Mouse (Mus musculus): ENCODE data around the gene Plscr2. TPM values are rescaled to one million over a fixed set of nuclear protein-coding genes. Genes with fewer than 3 reads are reported as not detected.

Gene Plscr2
- total RNA-seq (2021), result 16.3 and 16.5 TPM in 2 replicates
- long read RNA-seq, transcript Plscr2-205 (8 exons, 1,900 nt), result minor isoform, 9 of 30 reads
- long read RNA-seq, transcript Plscr2-201 (8 exons, 1,874 nt), result major isoform, 15 of 30 reads
- long read RNA-seq, partial matches to known transcripts, result 2 of 30 reads
- long read RNA-seq, other reads (novel, unspliced or antisense), result 4 of 30 reads

- DNase-seq, result no peak
Measured at GRCm38 (mm10) chr9:92275486-92276207, at the start of gene Plscr2. Gene Plscr2 (plus strand): TSS chr9:92275602.

DNA sequence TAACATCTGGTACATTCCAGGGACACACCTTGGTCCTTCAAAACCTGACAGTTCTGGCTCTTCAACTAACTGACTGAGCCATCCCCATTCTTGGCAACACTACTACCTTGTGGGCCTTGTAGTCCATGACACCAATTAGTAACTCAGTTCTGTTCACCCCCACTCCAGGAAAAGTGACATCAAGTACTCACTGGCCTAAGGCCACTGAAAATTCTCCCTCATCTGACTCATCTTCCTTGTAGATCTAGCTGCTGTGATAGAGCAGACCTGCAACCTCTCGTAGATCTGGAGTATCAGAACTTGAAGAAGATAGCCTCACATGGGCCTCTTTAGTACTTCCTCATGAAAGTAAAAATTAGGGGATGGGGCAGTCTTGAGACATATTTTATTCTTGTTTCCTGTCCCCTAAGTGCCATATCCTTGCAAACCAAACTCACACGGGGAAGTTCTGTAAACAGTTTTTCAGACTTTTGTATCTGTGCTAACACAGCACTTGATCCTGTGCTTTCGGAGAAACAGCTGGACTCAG lies 49.2 kb upstream of the Plscr2 start:
- no peak for DNase-seq

- no peak for DNase-seq
Measured at GRCm38 (mm10) chr9:92226795-92227194, 48.6 kb upstream of the Plscr2 start.

DNA sequence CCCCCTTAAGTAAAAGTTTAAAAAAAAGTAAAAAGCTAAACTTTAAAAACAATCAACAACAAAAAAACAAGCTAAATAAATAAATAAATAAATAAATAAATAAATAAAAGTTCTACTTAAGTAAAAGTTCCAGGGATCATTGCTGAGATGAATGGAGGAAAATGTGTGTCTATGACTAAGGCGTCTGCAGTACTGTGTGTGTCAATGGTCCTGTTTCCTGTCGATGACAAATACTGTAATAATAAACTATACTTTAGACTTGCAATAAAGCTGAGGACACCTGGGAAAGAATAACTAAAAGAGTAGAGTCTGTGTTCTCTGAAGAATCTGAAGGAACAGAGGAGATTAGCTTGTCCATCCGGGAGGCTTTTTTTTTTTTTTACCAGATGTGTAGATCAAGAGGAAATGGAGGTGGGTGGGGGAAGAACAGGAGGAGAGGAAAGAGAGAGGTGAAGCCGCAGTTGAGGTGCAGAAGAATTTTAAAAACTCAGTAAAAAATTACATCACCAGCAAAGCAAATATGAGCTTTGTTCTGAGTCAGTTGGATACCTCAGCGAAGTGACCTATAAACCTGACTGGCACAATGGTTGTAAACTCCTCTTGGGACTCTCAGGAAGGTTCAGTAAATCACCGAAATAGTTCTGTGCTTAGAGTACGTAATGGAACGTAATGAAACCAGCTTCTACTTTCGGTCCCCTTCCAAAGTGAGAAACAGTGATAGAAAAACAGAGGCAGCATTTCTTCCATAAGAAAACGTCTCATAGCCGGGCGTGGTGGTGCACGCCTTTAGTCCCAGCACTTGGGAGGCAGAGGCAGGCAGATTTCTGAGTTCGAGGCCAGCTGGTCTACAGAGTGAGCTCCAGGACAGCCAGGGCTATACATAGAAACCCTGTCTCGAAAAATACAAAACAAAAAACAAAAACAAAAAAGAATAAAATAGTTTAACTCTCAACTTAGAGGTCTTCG lies 46.3 kb upstream of the Plscr2 start:
- no peak for DNase-seq

GRCm38 (mm10) chr9:92229833-92230205 lies 45.6 kb upstream of the Plscr2 start:
- no peak for DNase-seq

DNA sequence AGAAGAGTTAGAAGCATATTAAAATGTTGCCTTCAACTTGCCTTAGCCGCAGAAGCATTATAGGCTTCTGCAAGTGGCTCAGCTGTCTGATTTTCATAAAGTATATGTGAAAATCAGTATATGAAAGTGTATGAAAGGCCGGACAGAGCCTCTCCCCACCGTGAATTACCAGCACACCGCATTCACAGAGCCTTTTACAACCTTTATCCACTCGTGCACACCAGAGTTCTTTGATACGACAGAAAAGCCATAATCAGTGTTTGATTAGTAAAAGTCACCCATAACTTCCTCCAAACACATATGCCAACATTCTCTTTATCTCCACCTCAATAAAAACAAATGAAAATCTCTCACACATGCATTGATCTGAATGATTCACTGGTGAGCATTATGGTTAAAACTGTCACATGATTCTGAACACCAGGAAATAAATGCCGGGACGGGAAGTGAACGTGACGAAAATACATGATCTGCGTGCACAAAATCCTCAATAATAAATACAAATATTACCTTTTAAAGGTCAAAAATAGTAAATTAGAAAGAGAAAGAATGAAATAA lies 40.4 kb upstream of the Plscr2 start:
- no peak for DNase-seq

- no peak for DNase-seq
Measured at GRCm38 (mm10) chr9:92248773-92249446, 26.5 kb upstream of the Plscr2 start.

DNA sequence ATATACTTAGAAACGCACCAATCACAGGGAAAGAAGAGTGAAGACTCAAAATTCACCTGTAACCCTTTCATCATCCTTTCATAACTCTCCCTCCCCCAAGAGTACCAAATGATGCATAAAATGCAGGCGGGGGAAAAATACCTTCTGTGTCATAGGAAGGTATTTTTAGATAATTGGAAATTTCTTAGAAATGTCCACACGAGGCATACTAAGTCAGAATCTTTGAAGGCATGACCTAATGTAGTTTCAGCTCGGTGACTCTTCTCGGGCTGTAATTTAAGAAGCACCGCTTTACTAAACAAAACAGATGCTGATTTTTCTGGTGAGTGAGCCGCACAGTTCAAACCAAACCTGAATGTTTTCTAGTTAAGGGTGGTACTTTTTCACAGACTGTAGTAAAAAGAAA lies 26.0 kb upstream of the Plscr2 start, which contains the start of gene Plscr1:
Gene Plscr1 (plus strand): TSS at position 304 of the 406 bp plus-strand sequence.
- DNase-seq, result no peak

DNA sequence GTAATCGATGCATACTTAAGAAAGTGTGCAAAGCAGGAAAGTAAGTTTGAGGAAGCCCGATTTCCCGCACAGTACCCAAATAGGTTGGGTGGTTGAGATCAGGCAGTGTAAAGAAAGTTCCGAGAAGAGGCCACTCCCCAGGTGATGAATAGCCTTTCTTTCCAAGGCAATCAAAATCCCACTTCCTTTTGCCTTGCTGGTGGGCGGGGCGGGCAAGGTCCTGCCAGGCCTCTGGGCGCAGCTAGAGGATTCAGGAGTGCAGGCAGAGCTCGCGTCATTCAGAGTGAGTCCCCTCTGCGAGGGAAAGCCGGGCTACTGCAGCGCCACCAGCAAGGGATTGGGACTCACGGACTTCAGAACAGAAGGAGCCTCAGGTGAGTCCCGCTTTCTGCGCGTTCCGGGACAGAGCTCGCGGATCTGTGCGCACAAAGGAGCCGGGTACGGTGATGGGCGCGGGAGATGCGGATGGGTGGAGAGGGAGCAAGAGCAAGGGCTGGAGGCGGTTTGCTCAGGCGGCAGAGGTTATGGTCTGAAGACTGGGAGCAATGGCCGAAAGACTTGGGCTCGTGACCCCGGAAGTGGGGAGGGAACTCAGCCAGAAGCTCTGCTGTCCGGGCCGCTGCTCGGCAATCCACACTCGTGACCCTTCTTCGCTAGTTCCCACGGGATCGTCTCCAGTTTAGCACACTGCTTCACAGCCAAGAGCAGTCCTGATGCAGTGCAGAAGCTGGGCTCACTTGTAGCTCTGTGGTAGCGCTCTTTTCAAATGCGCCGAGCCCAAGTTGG lies 25.2 kb upstream of the Plscr2 start:
- DNase-seq, result peak; percentile 72

GRCm38 (mm10) chr9:92252718-92253117 lies 22.7 kb upstream of the Plscr2 start:
- DNase-seq, result no peak

DNA sequence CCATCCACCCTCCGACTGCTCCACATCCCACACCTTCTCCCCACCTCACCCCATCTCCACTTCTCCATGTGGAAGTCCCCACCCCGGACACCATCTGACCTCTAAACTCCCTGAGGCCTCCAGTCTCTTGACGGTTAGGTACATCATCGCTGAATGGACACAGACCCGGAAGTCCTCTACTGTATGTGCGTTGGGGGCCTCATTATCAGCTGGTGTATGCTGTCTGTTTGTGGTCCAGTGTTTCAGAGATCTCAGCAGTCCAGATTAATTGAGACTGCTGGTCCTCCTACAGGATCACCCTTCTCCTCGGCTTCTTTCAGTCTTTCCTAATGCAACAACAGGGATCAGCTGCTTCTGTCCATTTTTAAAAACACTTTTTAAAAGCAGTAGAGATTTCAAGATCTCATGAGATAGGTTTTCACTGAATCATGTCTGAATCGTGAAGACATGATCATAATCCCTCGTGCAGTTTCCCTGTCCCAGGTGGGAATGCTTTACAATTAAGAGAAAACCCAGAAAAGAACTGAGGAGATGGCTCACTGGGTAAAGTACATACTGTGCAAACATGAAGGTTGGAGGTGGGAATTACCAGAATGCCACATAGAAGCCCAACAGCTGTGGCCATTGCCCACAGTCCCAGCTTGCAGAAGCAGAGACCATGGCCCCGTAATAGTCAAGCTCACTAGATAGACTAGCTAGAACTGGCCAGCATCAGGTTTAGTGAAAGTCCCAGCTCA lies 21.6 kb upstream of the Plscr2 start:
- DNase-seq, result no peak

DNA sequence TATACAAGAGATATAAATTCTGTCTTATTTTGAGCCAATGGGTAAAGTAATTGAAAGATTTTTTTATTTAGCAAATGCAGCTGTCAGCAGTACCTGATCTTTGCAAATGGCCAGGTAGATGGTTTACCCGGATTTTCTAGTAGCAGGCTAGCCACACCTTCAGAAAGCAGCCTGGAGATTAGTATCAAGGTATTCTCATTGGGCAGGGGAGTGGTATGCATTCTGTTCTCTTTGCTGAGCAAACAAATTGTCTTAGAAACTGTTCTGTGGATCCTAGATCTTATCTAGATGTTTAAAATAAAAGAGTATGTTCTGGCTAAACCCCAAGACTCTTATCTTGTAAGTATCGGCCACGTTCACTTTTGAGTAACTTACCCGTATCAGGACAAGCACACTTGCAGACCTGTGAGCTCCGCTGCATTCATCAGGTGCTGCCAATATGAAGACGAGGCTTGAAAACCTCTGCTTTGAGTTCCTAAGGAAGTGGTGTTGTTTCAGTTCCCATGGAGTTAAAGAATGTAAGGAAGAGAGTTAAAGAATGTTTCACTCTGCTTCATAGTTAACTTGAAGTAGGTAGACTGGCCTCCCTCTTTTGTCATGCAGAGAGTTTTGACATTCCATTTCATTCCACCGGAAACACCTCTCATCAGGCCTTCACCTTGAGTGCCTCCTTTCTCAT lies 14.8 kb upstream of the Plscr2 start:
- DNase-seq, result no peak

DNA sequence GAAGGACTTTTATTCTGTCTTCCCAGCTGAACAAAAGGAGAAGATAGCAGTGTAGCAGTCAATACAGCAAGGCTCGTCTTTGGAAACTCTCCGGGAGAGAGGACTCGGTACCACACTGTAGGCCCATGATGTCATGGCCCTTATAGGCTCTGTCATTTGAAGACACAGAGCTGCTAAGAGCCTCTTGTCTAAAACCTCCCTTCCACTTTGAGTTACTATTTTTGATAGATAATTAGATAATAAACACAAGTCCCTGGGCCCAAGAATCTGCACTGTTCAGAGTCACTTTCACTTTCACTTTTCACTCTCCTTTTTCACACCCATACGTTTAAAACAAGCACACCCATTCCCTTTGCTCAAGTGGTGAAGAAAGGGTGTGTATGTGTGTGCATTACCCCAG lies 9.7 kb upstream of the Plscr2 start:
- no peak for DNase-seq

DNA sequence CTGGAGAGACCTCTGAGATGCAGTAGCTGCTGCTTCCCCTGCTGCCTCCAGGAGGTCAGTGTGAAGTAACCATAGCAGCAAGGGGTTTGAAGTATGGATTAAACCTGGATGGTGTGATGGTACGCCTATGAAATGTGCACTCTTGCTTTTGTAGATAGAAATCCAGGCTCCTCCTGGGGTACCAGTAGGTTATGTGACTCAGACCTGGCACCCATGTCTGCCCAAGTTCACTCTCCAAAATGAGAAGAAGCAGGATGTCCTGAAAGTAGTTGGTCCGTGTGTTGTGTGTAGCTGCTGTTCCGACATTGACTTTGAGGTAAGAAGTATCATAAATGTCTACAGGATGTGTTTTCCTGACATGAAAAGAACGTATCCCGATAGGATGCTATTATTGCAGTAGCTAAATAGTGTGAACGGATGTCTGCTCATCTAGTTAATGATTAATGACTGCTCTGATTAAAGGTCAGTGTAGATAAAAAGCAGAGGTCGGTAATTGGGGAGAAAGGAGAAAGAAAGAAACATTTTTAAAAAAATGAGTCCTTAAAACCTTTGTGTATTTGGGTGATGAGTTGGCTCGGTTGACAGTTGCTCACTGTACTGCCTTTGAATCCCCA lies 8.7 kb upstream of the Plscr2 start:
- DNase-seq, result no peak

GRCm38 (mm10) chr9:92267732-92268131 lies 7.7 kb upstream of the Plscr2 start:
- DNase-seq, result no peak

DNA sequence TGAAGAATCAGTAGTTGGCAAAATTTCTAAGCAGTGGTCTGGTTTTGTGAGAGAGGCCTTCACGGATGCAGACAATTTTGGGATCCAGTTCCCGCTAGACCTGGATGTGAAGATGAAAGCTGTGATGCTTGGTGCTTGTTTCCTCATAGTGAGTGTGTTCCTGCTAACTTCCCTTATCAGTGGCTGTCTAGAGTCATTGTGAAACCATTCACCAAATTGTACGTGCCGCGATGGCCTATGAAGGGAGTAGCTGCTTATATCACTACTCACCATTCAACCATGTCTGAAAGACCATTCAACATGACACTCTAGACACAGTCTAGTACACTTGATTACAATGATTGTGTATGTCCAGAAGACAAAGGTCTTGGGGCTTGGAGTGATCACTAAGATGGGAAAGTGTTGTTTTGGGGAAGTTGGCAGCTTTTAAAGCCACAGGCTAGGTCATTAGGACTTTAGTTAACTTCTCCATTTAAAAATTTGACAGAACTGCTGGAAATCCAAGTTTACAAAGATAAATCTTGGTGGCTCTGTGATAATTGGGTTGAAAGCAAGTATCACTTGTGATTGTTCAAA lies 5.5 kb upstream of the Plscr2 start:
- no peak for DNase-seq

DNA sequence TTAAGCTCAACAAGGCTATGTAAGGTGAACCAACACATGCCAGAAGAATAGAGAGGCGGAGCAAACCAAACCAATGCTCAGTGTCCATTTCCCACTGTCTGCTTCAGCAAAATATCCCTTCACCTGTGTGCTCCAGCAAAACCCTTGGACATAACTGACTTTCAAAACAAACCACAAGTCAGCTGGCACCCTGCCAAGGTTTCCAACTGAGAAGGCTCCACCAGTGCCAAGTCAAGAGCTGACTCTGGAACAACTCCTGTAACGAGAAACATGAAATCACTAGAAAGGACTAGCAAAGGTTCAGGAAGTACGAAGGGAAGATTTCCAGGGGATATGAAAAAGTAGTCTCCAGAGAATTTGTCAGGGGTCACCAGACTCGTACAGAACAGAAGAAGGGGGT lies 4.5 kb upstream of the Plscr2 start:
- DNase-seq, result peak; percentile 85

DNA sequence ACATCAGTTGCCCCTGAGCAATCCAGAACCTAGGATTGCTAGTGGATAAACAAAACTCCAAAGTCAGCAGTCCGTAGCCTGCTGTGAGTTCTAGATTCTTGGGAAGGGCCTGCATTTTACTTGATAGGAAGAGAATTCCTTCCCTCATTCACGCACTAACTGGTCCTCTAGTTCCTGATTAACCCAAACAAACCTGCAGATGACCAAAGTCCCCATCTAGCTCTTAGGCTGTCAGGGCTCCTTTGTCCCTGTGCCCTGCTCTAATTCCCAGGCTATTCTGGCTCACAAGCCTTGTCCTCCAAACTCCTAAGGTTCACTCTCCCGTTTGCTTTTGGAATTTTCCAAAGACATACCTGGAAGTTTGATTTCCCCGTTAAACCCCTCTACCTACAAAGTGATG lies 2.8 kb upstream of the Plscr2 start:
- no peak for DNase-seq

DNA sequence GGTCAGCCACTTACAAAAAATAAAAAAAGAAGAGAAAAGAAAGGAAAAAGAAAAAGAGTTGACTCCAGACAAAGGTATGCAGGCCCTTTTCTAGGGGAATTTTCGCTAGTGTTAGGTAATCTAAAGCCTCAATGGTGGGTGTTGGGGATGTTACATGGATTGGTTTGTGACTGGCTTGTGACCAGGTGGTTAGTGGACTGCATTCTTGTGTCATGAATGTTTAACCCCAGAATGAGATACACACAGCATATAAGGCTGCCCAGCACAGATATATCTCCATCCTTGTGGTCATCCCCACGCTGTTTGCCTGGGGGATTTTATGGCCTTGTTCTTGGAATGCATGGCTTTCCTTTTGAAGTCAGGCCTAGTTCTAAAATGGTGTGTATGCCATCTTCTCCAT lies 2.1 kb upstream of the Plscr2 start:
- no peak for DNase-seq
